Mouse (Mus musculus) MEL (cell line): ENCODE measurements at regions not wholly inside any gene's neighbourhood (a gene's known extent, or its start where the extent isn't known, plus 50 kb on each side); places are given as distances from the start of the nearest gene placed in this dataset.

Experiments
- DNase-seq: peaks from one replicate; pipeline ENCODE4 v3.0.0; 2011; ENCODE audit warnings: low read depth, low spot score
- H3K27ac ChIP-seq: 2 replicates; pipeline ENCODE4 v1.5.1; 2012; ENCODE audit warnings: low read depth, mild to moderate bottlenecking, control low read depth, low read length, moderate library complexity; ENCODE audit not compliant: control insufficient read depth
- H3K27me3 ChIP-seq, 2 experiments: fragments of 150-350 bp in 1 of 2; sonication (generic) in 1 of 2; 2 replicates each; pipeline ENCODE4 v1.6.1; 2012; ENCODE audit warnings: low read length in 2 of 2, mild to moderate bottlenecking in 2 of 2, improper control_type of control experiment in 1 of 2, moderate library complexity in 1 of 2; ENCODE audit not compliant: insufficient read depth in 2 of 2, control insufficient read depth in 1 of 2
- H3K36me3 ChIP-seq, 2 experiments: 2 replicates each; pipeline ENCODE4 v1.6.1; 2012 to 2014; ENCODE audit warnings: low read length in 2 of 2, improper control_type of control experiment in 1 of 2, inconsistent platforms in 1 of 2, mild to moderate bottlenecking in 1 of 2; ENCODE audit not compliant: insufficient read depth in 2 of 2, control insufficient read depth in 1 of 2
- H3K4me1 ChIP-seq, 2 experiments: fragments of 150-350 bp in 1 of 2; sonication (generic) in 1 of 2; 2 replicates each; pipeline ENCODE4 v1.6.1; 2012; ENCODE audit warnings: low read length in 2 of 2, improper control_type of control experiment in 1 of 2, mild to moderate bottlenecking in 1 of 2; ENCODE audit not compliant: insufficient read depth in 2 of 2, control insufficient read depth in 1 of 2
- H3K4me3 ChIP-seq, 2 experiments: fragments of 150-350 bp in 1 of 2; sonication (generic) in 1 of 2; 2 replicates each; pipeline ENCODE4 v1.5.1; 2012; ENCODE audit warnings: low read depth in 2 of 2, low read length in 2 of 2, mild to moderate bottlenecking in 2 of 2, moderate library complexity in 2 of 2, control low read depth in 1 of 2, improper control_type of control experiment in 1 of 2; ENCODE audit not compliant: control insufficient read depth in 1 of 2, insufficient read depth in 1 of 2
- H3K79me2 ChIP-seq: 2 replicates; pipeline ENCODE4 v1.6.1; 2012; ENCODE audit warnings: mild to moderate bottlenecking, low read length, moderate library complexity; ENCODE audit not compliant: control insufficient read depth, poor library complexity, insufficient read depth
- H3K9ac ChIP-seq: 2 replicates; pipeline ENCODE4 v1.6.1; 2012; ENCODE audit warnings: low read depth, mild to moderate bottlenecking, control low read depth, low read length, moderate library complexity; ENCODE audit not compliant: control insufficient read depth, poor library complexity, severe bottlenecking
- H3K9me3 ChIP-seq: fragments of 150-350 bp; sonication (generic); replicated peaks from 2 replicates; pipeline ENCODE4 v1.6.1; 2012; ENCODE audit warnings: mild to moderate bottlenecking, low read length, improper control_type of control experiment, moderate library complexity; ENCODE audit not compliant: insufficient read depth
- CHD2 ChIP-seq: IDR thresholded peaks from 2 replicates; pipeline ENCODE4 v1.6.1; 2011; ENCODE audit warnings: low read length, improper control_type of control experiment
- CTCF ChIP-seq, 3 experiments: IDR thresholded peaks in 2 of 3; conservative IDR thresholded peaks in 1 of 3; 2 replicates each; pipeline ENCODE4 v1.5.1; 2011 to 2012; ENCODE audit warnings: low read length in 3 of 3, low read depth in 2 of 3, mild to moderate bottlenecking in 2 of 3, improper control_type of control experiment in 1 of 3, inconsistent platforms in 1 of 3, mixed read lengths in 1 of 3, moderate library complexity in 1 of 3; ENCODE audit not compliant: control insufficient read depth in 1 of 3, insufficient read depth in 1 of 3, poor library complexity in 1 of 3, severe bottlenecking in 1 of 3
- ELF1 ChIP-seq: IDR thresholded peaks from 2 replicates; pipeline ENCODE4 v1.6.1; 2014; ENCODE audit warnings: low read depth, mild to moderate bottlenecking, inconsistent platforms, low read length, improper control_type of control experiment, moderate library complexity
- ETS1 ChIP-seq: IDR thresholded peaks from 2 replicates; pipeline ENCODE4 v1.6.1; 2012; ENCODE audit warnings: low read depth, mild to moderate bottlenecking, inconsistent platforms, low read length, improper control_type of control experiment, moderate library complexity
- GABPA ChIP-seq: IDR thresholded peaks from 2 replicates; pipeline ENCODE4 v1.6.1; 2012; ENCODE audit warnings: low read depth, mild to moderate bottlenecking, inconsistent platforms, low read length, improper control_type of control experiment, moderate library complexity
- JUND ChIP-seq: IDR thresholded peaks from 2 replicates; pipeline ENCODE4 v1.6.1; 2011; ENCODE audit warnings: low read depth, mild to moderate bottlenecking, improper control_type of control experiment, low read length
- KAT2A ChIP-seq: conservative IDR thresholded peaks from 2 replicates; pipeline ENCODE4 v1.6.1; 2012; ENCODE audit warnings: low read depth, low read length, improper control_type of control experiment, inconsistent platforms
- MAZ ChIP-seq: IDR thresholded peaks from 2 replicates; pipeline ENCODE4 v1.6.1; 2012; ENCODE audit warnings: low read depth, mild to moderate bottlenecking, inconsistent platforms, low read length, improper control_type of control experiment
- MEF2A ChIP-seq: IDR thresholded peaks from 2 replicates; pipeline ENCODE4 v1.6.1; 2014; ENCODE audit warnings: low read depth, mild to moderate bottlenecking, inconsistent platforms, low read length, improper control_type of control experiment; ENCODE audit not compliant: poor library complexity, insufficient replicate concordance, severe bottlenecking; ENCODE audit errors: extremely low read depth
- MXI1 ChIP-seq: IDR thresholded peaks from 2 replicates; pipeline ENCODE4 v1.6.1; 2011; ENCODE audit warnings: mild to moderate bottlenecking, low read depth, low read length, improper control_type of control experiment
- MYB ChIP-seq: IDR thresholded peaks from 2 replicates; pipeline ENCODE4 v1.6.1; 2011; ENCODE audit warnings: mild to moderate bottlenecking, low read depth, low read length, improper control_type of control experiment
- MYC ChIP-seq: IDR thresholded peaks from 2 replicates; pipeline ENCODE4 v1.6.1; 2011; ENCODE audit warnings: low read depth, mild to moderate bottlenecking, low read length, improper control_type of control experiment, moderate library complexity
- NELFE ChIP-seq: IDR thresholded peaks from 2 replicates; pipeline ENCODE4 v1.6.1; 2011; ENCODE audit warnings: low read depth, low read length, improper control_type of control experiment
- POLR2A ChIP-seq, 2 experiments: IDR thresholded peaks; 2 replicates each; pipeline ENCODE4 v1.6.1; 2011 to 2012; ENCODE audit warnings: low read length in 2 of 2, mild to moderate bottlenecking in 2 of 2, control low read depth in 1 of 2, improper control_type of control experiment in 1 of 2, low read depth in 1 of 2, moderate library complexity in 1 of 2; ENCODE audit not compliant: control insufficient read depth in 1 of 2, insufficient read depth in 1 of 2, poor library complexity in 1 of 2
- POLR2AphosphoS5 ChIP-seq: IDR thresholded peaks from 2 replicates; pipeline ENCODE4 v1.6.1; 2012; ENCODE audit warnings: low read depth, borderline replicate concordance, mild to moderate bottlenecking, inconsistent platforms, low read length, moderate library complexity, mixed read lengths
- SMC3 ChIP-seq: IDR thresholded peaks from 2 replicates; pipeline ENCODE4 v1.6.1; 2011; ENCODE audit warnings: low read depth, low read length, improper control_type of control experiment
- TAL1 ChIP-seq: IDR thresholded peaks from 2 replicates; pipeline ENCODE4 v1.6.1; 2012; ENCODE audit warnings: mild to moderate bottlenecking, inconsistent platforms, low read length, moderate library complexity, mixed read lengths
- TBP ChIP-seq: IDR thresholded peaks from 2 replicates; pipeline ENCODE4 v1.8.0; 2011; ENCODE audit warnings: low read depth, low read length, improper control_type of control experiment
- UBTF ChIP-seq: IDR thresholded peaks from 2 replicates; pipeline ENCODE4 v1.6.1; 2012; ENCODE audit warnings: low read depth, mild to moderate bottlenecking, inconsistent platforms, low read length, improper control_type of control experiment, moderate library complexity, borderline replicate concordance; ENCODE audit not compliant: insufficient read depth
- USF2 ChIP-seq, 2 experiments: IDR thresholded peaks; 2 replicates each; pipeline ENCODE4 v1.6.1; 2011 to 2012; ENCODE audit warnings: improper control_type of control experiment in 2 of 2, low read length in 2 of 2, borderline replicate concordance in 1 of 2, inconsistent platforms in 1 of 2, low read depth in 1 of 2, mild to moderate bottlenecking in 1 of 2; ENCODE audit not compliant: insufficient read depth in 1 of 2
- ZKSCAN1 ChIP-seq: IDR thresholded peaks from 2 replicates; pipeline ENCODE4 v1.6.1; 2012; ENCODE audit warnings: low read depth, mild to moderate bottlenecking, inconsistent platforms, low read length, improper control_type of control experiment, moderate library complexity

DNA sequence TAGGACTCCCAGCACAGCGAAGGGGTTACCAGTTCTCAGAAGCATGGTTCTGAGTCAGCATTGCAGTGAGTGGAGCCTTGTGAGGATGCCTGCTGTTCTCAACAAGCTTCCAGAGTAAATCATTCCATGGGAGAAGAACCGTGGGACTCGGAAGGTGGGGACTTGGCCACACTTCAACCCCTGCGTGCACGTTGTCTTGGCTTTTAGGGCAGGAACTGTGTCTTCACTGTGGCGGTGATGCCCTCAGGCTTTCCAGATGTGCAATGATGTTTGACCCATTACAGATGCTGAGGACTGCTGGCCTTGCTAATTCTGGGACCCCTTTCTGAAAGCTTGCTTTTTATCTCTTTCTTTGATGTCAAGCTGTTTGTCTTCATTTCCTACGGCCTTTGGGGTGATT is 322.7 kb upstream of the Npvf start:
- Histone ChIP-seq H3K27me3 (no peaks in the 10 kb centered on the region), H3K4me1 (0 out of 4 replicates have a peak, but pooled peaks cover 0 to 4% of the 10 kb centered on the region in 2 experiments)
- no peak for TF ChIP-seq MXI1
- no peak for TF ChIP-seq ELF1
- no peak for TF ChIP-seq SMC3
- TF ChIP-seq NELFE, result no peak
- TF ChIP-seq ZKSCAN1, result no peak
- TF ChIP-seq CTCF (IDR thresholded peaks at IDR 0.05 in 2 of 3, conservative IDR thresholded peaks at IDR 0.05 in 1 of 3; ENCODE audit: control insufficient read depth in 1 of 3, insufficient read depth in 1 of 3, low read depth in 2 of 3, low read length in 3 of 3, poor library complexity in 1 of 3, severe bottlenecking in 1 of 3), result no peak
- TF ChIP-seq POLR2A (IDR thresholded peaks at IDR 0.05; ENCODE audit: control insufficient read depth in 1 of 2, insufficient read depth in 1 of 2, low read depth in 1 of 2, low read length in 2 of 2, poor library complexity in 1 of 2), result no peak
- no peak for TF ChIP-seq KAT2A
- no peak for TF ChIP-seq POLR2AphosphoS5
- TF ChIP-seq, all 39 proteins: peak for 0
- H3K79me2 ChIP-seq, result no peaks in the 10 kb centered on the region
- H3K9me3 ChIP-seq, result no peaks in the 10 kb centered on the region
- no peak overlapping the region for H3K27ac ChIP-seq
- H3K4me3 ChIP-seq, result no peak overlapping the region
- H3K9ac ChIP-seq, result no peak overlapping the region
- no peaks in the 10 kb centered on the region for H3K36me3 ChIP-seq
- DNase-seq, result no peak

DNA sequence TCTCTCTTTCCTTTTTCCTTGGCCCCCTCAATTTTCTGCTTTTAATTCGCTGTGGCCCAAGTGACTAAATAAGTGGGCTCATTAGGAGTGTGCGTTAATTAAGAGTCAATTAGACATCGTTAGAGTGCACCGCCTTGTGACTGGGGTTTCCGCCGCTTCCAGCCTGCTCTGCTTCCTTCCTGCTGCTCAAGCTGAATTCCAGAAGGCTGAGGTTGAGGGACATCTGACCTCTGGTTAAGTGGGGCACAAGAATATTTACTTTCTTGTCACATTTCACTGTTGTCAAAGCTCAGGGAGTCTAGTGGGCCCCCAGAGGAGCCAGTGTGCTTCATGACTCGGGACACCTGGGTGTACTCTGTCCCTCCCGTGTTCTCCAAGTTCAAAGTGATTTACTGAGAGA is 323.1 kb upstream of the Npvf start:
- no peaks in the 10 kb centered on the region for H3K27me3 ChIP-seq
- no peaks in the 10 kb centered on the region for H3K79me2 ChIP-seq
- no peak for DNase-seq
- TF ChIP-seq MYC, result no peak
- no peak for TF ChIP-seq GABPA
- no peak for TF ChIP-seq JUND
- TF ChIP-seq ETS1, result no peak
- TF ChIP-seq MYB, result no peak
- no peak for TF ChIP-seq TBP
- TF ChIP-seq CTCF (IDR thresholded peaks at IDR 0.05 in 2 of 3, conservative IDR thresholded peaks at IDR 0.05 in 1 of 3; ENCODE audit: control insufficient read depth in 1 of 3, insufficient read depth in 1 of 3, low read depth in 2 of 3, low read length in 3 of 3, poor library complexity in 1 of 3, severe bottlenecking in 1 of 3), result no peak
- TF ChIP-seq USF2 (IDR thresholded peaks at IDR 0.05; ENCODE audit: borderline replicate concordance in 1 of 2, insufficient read depth in 1 of 2, low read depth in 1 of 2, low read length in 2 of 2), result no peak
- TF ChIP-seq MAZ, result no peak
- TF ChIP-seq CHD2, result no peak
- TF ChIP-seq UBTF, result no peak
- TF ChIP-seq MEF2A, result no peak
- no peak for TF ChIP-seq TAL1
- TF ChIP-seq POLR2A (IDR thresholded peaks at IDR 0.05; ENCODE audit: control insufficient read depth in 1 of 2, insufficient read depth in 1 of 2, low read depth in 1 of 2, low read length in 2 of 2, poor library complexity in 1 of 2), result no peak
- TF ChIP-seq MXI1, result no peak
- TF ChIP-seq, all 39 proteins: peak for 0
- Histone ChIP-seq H3K9ac (no peak overlapping the region), H3K4me3 (no peak overlapping the region), H3K36me3 (no peaks in the 10 kb centered on the region), H3K9me3 (no peaks in the 10 kb centered on the region), H3K4me1 (0 out of 4 replicates have a peak, but pooled peaks cover 0 to 4% of the 10 kb centered on the region in 2 experiments), H3K27ac (no peak overlapping the region)
